Mouse (Mus musculus): ENCODE data around the gene Ttf2.

DNA sequence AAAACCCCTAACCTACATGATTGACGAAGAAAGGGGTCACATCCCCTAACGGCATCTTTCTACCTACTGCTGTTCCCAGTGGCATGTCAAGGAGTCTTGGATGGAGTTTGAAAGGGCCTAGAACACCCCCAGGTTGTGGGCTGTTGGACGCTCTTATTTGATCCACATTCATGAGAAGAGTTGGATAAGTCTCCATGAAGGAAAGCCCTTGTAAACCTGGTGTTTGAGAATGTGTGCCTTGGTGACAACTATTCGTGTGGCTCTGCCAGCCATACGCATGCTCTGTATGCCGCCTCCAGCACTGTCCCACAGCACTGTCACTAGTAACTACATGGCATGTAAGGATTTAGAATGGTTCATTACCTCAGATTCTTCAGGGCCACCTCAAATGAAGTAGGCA is 33.3 kb downstream of the Ttf2 start:
- TF ChIP-seq POLR2A (IDR thresholded peaks at IDR 0.05; ENCODE audit: extremely low read depth, insufficient read depth, low read length) (no peak), CTCF (IDR thresholded peaks at IDR 0.05; ENCODE audit: low read depth, low read length) (no peak)
